Mouse (Mus musculus) liver, embryonic 14.5 days (tissue): ENCODE measurements around the gene Fcrla.

Experiments used
- CTCF ChIP-seq: IDR thresholded peaks from 2 replicates; pipeline ENCODE4 v1.5.1; 2016; ENCODE audit warnings: antibody characterized with exemption, low read depth, control low read depth
- EP300 ChIP-seq: IDR thresholded peaks from 2 replicates; pipeline ENCODE4 v1.6.1; 2016; ENCODE audit warnings: antibody characterized with exemption, low read depth

DNA sequence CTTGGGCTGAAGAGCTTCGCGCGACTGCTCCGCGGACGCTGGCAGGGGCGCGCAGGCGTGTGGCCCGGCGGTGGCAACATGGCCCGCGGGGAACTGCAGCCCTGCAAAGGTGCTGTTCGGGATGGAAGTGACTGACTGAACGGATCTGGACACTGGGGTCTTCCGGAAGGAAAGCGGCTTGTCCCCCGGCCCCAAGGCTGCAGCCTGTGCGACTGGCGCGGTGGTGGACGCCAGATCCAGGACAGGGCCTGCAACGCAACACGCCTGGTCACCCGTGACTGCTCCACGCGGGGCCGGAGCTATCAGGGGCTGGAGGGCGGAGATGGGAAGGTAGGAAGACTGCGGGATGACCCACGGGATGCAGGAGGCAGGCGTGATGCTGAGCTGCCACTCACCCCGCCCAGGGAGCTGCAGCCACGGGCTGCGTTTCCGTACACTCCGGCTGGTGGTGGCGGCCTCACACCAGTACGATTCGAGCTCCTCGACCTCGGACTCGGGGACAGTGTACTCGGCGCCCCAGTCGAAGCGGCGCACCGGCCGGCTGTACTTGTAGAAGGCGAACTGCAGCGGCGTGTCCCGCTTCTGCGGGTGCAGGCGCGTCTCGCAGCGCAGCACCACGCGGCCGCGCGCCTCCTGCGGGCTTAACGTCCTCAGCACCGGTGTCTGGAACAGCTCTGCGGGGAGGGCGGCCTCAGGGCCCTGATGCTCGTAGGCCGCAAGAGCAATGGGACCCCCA lies 19.8 kb downstream of the Fcrla start:
- TF ChIP-seq CTCF, result no peak
- TF ChIP-seq EP300, result no peak
